Mouse (Mus musculus) cerebellum, postnatal 14 days (tissue): Measurements from ENCODE around the gene Fam102b.

Source experiments
- DNase-seq, 2 experiments: peaks; one replicate each; pipeline ENCODE4 v3.0.0; 2021; ENCODE audit warnings: mixed read lengths in 2 of 2

The Fam102b gene

GRCm38 (mm10) chr3:108959680-108960295 is 67.6 kb downstream of the Fam102b start:
- peak; percentile 27 to 34 for DNase-seq

- no peak for DNase-seq
Measured at GRCm38 (mm10) chr3:108957976-108958375, 69.4 kb downstream of the Fam102b start.

- DNase-seq = no peak
Measured at GRCm38 (mm10) chr3:108940996-108941395, 86.4 kb downstream of the Fam102b start.

- peak; percentile 55 for DNase-seq
Measured at GRCm38 (mm10) chr3:108940001-108940633, 87.3 kb downstream of the Fam102b start, which contains the start of gene Gm9857. Gene Gm9857, minus strand, starts transcription at chr3:108940445.

- no peak for DNase-seq
Measured at GRCm38 (mm10) chr3:108939573-108939972, 87.8 kb downstream of the Fam102b start, which contains the start of gene Henmt1. Gene Henmt1, plus strand, starts transcription at chr3:108939873.

- no peak for DNase-seq
Measured at GRCm38 (mm10) chr3:108938691-108939090, 88.7 kb downstream of the Fam102b start.

- no peak for DNase-seq
Measured at GRCm38 (mm10) chr3:108933557-108933956, 93.8 kb downstream of the Fam102b start.

GRCm38 (mm10) chr3:108926308-108926707 is 101.1 kb downstream of the Fam102b start:
- no peak for DNase-seq

GRCm38 (mm10) chr3:108925677-108926076 is 101.7 kb downstream of the Fam102b start:
- no peak for DNase-seq

- no peak for DNase-seq
Measured at GRCm38 (mm10) chr3:108921822-108922221, 105.6 kb downstream of the Fam102b start.
